Mouse (Mus musculus): ENCODE results near the gene Duoxa2.

- TF ChIP-seq POLR2A (IDR thresholded peaks at IDR 0.05; ENCODE audit: insufficient read depth, low read length) (no peak), CTCF (IDR thresholded peaks at IDR 0.05; ENCODE audit: low read depth, low read length) (no peak), EP300 (IDR thresholded peaks at IDR 0.05; ENCODE audit: insufficient read depth, low read depth, low read length) (no peak)
Measured at GRCm38 (mm10) chr2:122323960-122324359, 25.3 kb downstream of the Duoxa2 start.

All from ES-Bruce4 (cell line).